Mouse (Mus musculus) liver, embryonic 14.5 days (tissue): ENCODE measurements at regions not wholly inside any gene's neighbourhood (a gene's known extent, or its start where the extent isn't known, plus 50 kb on each side); places are given as distances from the start of the nearest gene placed in this dataset.

Experiments
- CTCF ChIP-seq: IDR thresholded peaks from 2 replicates; pipeline ENCODE4 v1.5.1; 2016; ENCODE audit warnings: antibody characterized with exemption, low read depth, control low read depth
- EP300 ChIP-seq: IDR thresholded peaks from 2 replicates; pipeline ENCODE4 v1.6.1; 2016; ENCODE audit warnings: antibody characterized with exemption, low read depth

- TF ChIP-seq CTCF (no peak), EP300 (no peak)
Observed at GRCm38 (mm10) chr4:84018774-84019173, 493.4 kb downstream of the Ccdc171 start.
